Mouse (Mus musculus) liver, embryonic 15.5 days (tissue): ENCODE measurements around the gene Gm13278. TPM values are rescaled to one million over a fixed set of nuclear protein-coding genes. Genes with fewer than 3 reads are reported as not detected.

Experiments used
- ATAC-seq: fragments of 200-750 bp; cut with Nextera tagmentation; 2 replicates; pipeline ENCODE4 v1.8.0; 2017; ENCODE audit warnings: moderate number of reproducible peaks, mild to moderate bottlenecking, moderate library complexity; ENCODE audit not compliant: insufficient read depth
- H3K27ac ChIP-seq: fragments of 300-500 bp; sonication (generic); replicated peaks from 2 replicates; pipeline ENCODE4 v1.5.1; 2015; ENCODE audit warnings: mild to moderate bottlenecking, inconsistent platforms
- H3K27me3 ChIP-seq: fragments of 300-500 bp; sonication (generic); 2 replicates; pipeline ENCODE4 v1.6.1; 2015; ENCODE audit warnings: mild to moderate bottlenecking, inconsistent platforms
- H3K36me3 ChIP-seq: fragments of 300-500 bp; sonication (generic); replicated peaks from 2 replicates; pipeline ENCODE4 v1.6.1; 2015; ENCODE audit warnings: moderate library complexity, mild to moderate bottlenecking, inconsistent platforms
- H3K4me1 ChIP-seq: fragments of 300-500 bp; sonication (generic); replicated peaks from 2 replicates; pipeline ENCODE4 v1.6.1; 2015; ENCODE audit warnings: inconsistent platforms
- H3K4me2 ChIP-seq: fragments of 300-500 bp; sonication (generic); 2 replicates; pipeline ENCODE4 v1.6.1; 2015; ENCODE audit warnings: moderate library complexity, mild to moderate bottlenecking, inconsistent platforms
- H3K4me3 ChIP-seq: fragments of 300-500 bp; sonication (generic); replicated peaks from 2 replicates; pipeline ENCODE4 v1.5.1; 2015; ENCODE audit warnings: mild to moderate bottlenecking, inconsistent platforms
- H3K9ac ChIP-seq: fragments of 300-500 bp; sonication (generic); 2 replicates; pipeline ENCODE4 v1.6.1; 2015; ENCODE audit warnings: moderate library complexity, mild to moderate bottlenecking, inconsistent platforms
- H3K9me3 ChIP-seq: fragments of 300-500 bp; sonication (generic); replicated peaks from 2 replicates; pipeline ENCODE4 v1.6.1; 2016; ENCODE audit warnings: inconsistent platforms
- WGBS: fragments of 180-500 bp; shearing (Covaris S2); methylation state at CpG from one replicate; pipeline ENCODE4 v1.1.7; 2015; ENCODE audit warnings: mixed read lengths; ENCODE audit not compliant: insufficient replicate concordance; 5-methylcytosine and 5-hydroxymethylcytosine counted together
- polyA plus RNA-seq: library from polyadenylated mRNA; unstranded; fragments of >200 nt; fragmentation: Nextera tagmentation; extraction: Ambion mirVana; gene quantifications from 2 replicates; pipeline ENCODE4 v1.2.1, GENCODE M21; 2015

The Gm13278 gene
- polyA plus RNA-seq, 1 experiment from 2014 or later: not detected

- no peak overlapping the region for H3K4me2 ChIP-seq
- no peaks in the 10 kb centered on the region for H3K9me3 ChIP-seq
- no peak overlapping the region for H3K9ac ChIP-seq
- no peak overlapping the region for H3K27ac ChIP-seq
- no peaks in the 10 kb centered on the region for H3K4me1 ChIP-seq
- ATAC-seq: no peak
- H3K36me3 ChIP-seq: no peaks in the 10 kb centered on the region
- WGBS: 44% methylated on average over 3 of the region's 3 CpGs
- no peaks in the 10 kb centered on the region for H3K27me3 ChIP-seq
- H3K4me3 ChIP-seq: no peak overlapping the region
These were observed 48.7 kb downstream of the Gm13278 start for GRCm38 (mm10) chr4:88840058-88840457.

GRCm38 (mm10) chr4:88841438-88841911 lies 50.1 kb downstream of the Gm13278 start, which contains the start of gene Ifna4:
Ifna4 (plus strand) TSS chr4:88841861.
- WGBS: 25% methylated on average over 2 of the region's 2 CpGs
- H3K9me3 ChIP-seq: no peaks in the 10 kb centered on the region
- H3K27me3 ChIP-seq: no peaks in the 10 kb centered on the region
- no peak within 1 kb of the TSS for H3K4me2 ChIP-seq
- ATAC-seq: no peak
- H3K27ac ChIP-seq: no peak within 1 kb of the TSS
- H3K9ac ChIP-seq: no peak within 1 kb of the TSS
- H3K4me1 ChIP-seq: no peaks in the 10 kb centered on the region
- H3K36me3 ChIP-seq: no peaks in the 10 kb centered on the region
- no peak within 1 kb of the TSS for H3K4me3 ChIP-seq

Other genes with a start within 250 kb of the Gm13278 start
- not detected in 2 replicates for gene Ifna15, start 233.3 kb upstream of the Gm13278 start, polyA plus RNA-seq
- gene Ifna14, start 219.8 kb upstream of the Gm13278 start, polyA plus RNA-seq: not detected in 2 replicates
- gene Ifna9, start 199.2 kb upstream of the Gm13278 start, polyA plus RNA-seq: not detected in 2 replicates
- gene Ifna12, start 188.2 kb upstream of the Gm13278 start, polyA plus RNA-seq: not detected in 2 replicates
- gene C87499, start 157.1 kb upstream of the Gm13278 start, polyA plus RNA-seq: not detected in 2 replicates
- gene Ifna13, start 147.1 kb upstream of the Gm13278 start, polyA plus RNA-seq: not detected in 2 replicates
- gene Ifna16, start 114.6 kb upstream of the Gm13278 start, polyA plus RNA-seq: not detected in 2 replicates
- not detected in 2 replicates for gene Ifna2, start 107.6 kb upstream of the Gm13278 start, polyA plus RNA-seq
- not detected in 2 replicates for gene Ifnab, start 100.2 kb upstream of the Gm13278 start, polyA plus RNA-seq
- gene Gm26566, start 69.7 kb upstream of the Gm13278 start, polyA plus RNA-seq: 0.20 and 0.51 TPM in 2 replicates
- 22.3 and 22.6 TPM in 2 replicates for gene Klhl9, start 69.1 kb upstream of the Gm13278 start, polyA plus RNA-seq
- not detected in 2 replicates for gene Gm13271, start 36.7 kb upstream of the Gm13278 start, polyA plus RNA-seq
- gene Gm13283, start 31.4 kb upstream of the Gm13278 start, polyA plus RNA-seq: not detected in 2 replicates
- not detected in 2 replicates for gene Gm13290, start 17.7 kb upstream of the Gm13278 start, polyA plus RNA-seq
- not detected in 2 replicates for gene Gm13289, start 14.6 kb upstream of the Gm13278 start, polyA plus RNA-seq
- not detected in 2 replicates for gene Gm13272, start 11.7 kb upstream of the Gm13278 start, polyA plus RNA-seq
- not detected in 2 replicates for gene Ifnz, start 9.4 kb upstream of the Gm13278 start, polyA plus RNA-seq
- not detected in 2 replicates for gene Gm13276, start 5.8 kb upstream of the Gm13278 start, polyA plus RNA-seq
- not detected in 2 replicates for gene Gm13277, start 2.9 kb upstream of the Gm13278 start, polyA plus RNA-seq
- gene Gm13275, start 2.9 kb downstream of the Gm13278 start, polyA plus RNA-seq: not detected in 2 replicates
- gene Gm13279, start 5.8 kb downstream of the Gm13278 start, polyA plus RNA-seq: not detected in 2 replicates
- 0.20 TPM in 1 of 2 replicates, not detected in the other for gene Gm13285, start 8.1 kb downstream of the Gm13278 start, polyA plus RNA-seq
- gene Gm13287, start 11.7 kb downstream of the Gm13278 start, polyA plus RNA-seq: not detected in 2 replicates
- gene Gm13288, start 14.0 kb downstream of the Gm13278 start, polyA plus RNA-seq: not detected in 2 replicates
- not detected in 2 replicates for gene Ifna7, start 24.7 kb downstream of the Gm13278 start, polyA plus RNA-seq
- gene Ifna11, start 28.4 kb downstream of the Gm13278 start, polyA plus RNA-seq: not detected in 2 replicates
- not detected in 2 replicates for gene Ifna6, start 35.9 kb downstream of the Gm13278 start, polyA plus RNA-seq
- not detected in 2 replicates for gene Ifna5, start 44.0 kb downstream of the Gm13278 start, polyA plus RNA-seq
- not detected in 2 replicates for gene Ifna4, start 50.3 kb downstream of the Gm13278 start, polyA plus RNA-seq
- gene Ifna1, start 58.5 kb downstream of the Gm13278 start, polyA plus RNA-seq: not detected in 2 replicates
- gene Ifne, start 88.7 kb downstream of the Gm13278 start, polyA plus RNA-seq: not detected in 2 replicates